ENCODE assay signal across 13 mouse cellular contexts in genomic region chr10:25261176-25261575, GRCm38 (mm10). TPM values are rescaled to one million over a fixed set of nuclear protein-coding genes. Genes with fewer than 3 reads are reported as not detected.
DNase-seq lines count a peak whose midpoint lies in the region; ATAC-seq and TF ChIP-seq lines count a peak whose summit lies in the region.
"Had no signal": no experiment of that assay in that cellular context is flagged by ENCODE, and none has a peak within 500 bp of the region (broad histone marks: within the 10 kb centered on the region; RNA-seq: fewer than 3 reads in every experiment).

No protein-coding gene starts in this region.

- no peak for TF ChIP-seq CTCF in hindbrain, postnatal 0 days (IDR thresholded peaks at IDR 0.05; ENCODE audit: low read depth)

- no peak overlapping the region for H3K27ac ChIP-seq in hindbrain, postnatal 0 days
- H3K27ac ChIP-seq: limb, embryonic 12.5 days had no signal

- 33% methylated on average over 6 of the region's 6 CpGs for WGBS in hindbrain, postnatal 0 days

- no peak overlapping the region for H3K4me3 ChIP-seq in hindbrain, postnatal 0 days (ENCODE audit: low read length)
- H3K4me3 ChIP-seq: limb, embryonic 12.5 days had no signal

- no peaks in the 10 kb centered on the region for H3K9me3 ChIP-seq in hindbrain, postnatal 0 days (ENCODE audit: low read length)
- H3K9me3 ChIP-seq: limb, embryonic 12.5 days had no signal

- no peaks in the 10 kb centered on the region for H3K27me3 ChIP-seq in hindbrain, postnatal 0 days (ENCODE audit: insufficient read depth, low read length)
- H3K27me3 ChIP-seq: limb, embryonic 12.5 days; Patski had no signal

- 0 out of 2 replicates have a peak, but pooled peaks have one; percentile 59 for ATAC-seq in hindbrain, postnatal 0 days
- ATAC-seq: Patski had no signal

- no peaks in the 10 kb centered on the region for H3K4me1 ChIP-seq in hindbrain, postnatal 0 days (ENCODE audit: insufficient read depth, low read length)
- H3K4me1 ChIP-seq: limb, embryonic 12.5 days had no signal

- no peaks in the 10 kb centered on the region for H3K36me3 ChIP-seq in hindbrain, postnatal 0 days (ENCODE audit: insufficient read depth, low read length)

- peak; percentile 51 for DNase-seq in layer of hippocampus, adult 9-11 months
- DNase-seq in layer of hippocampus, adult 9-10 months (ENCODE audit: low spot score): no peak
- peak; percentile 59 for DNase-seq in brain, adult 2 months (ENCODE audit: low read depth, low spot score)
- peak; percentile 64 for DNase-seq in embryo, embryonic 11 days
- DNase-seq in hindbrain, postnatal 0 days (ENCODE audit: low spot score): peak; percentile 48
- DNase-seq in frontal cortex, adult 2 months (ENCODE audit: extremely low spot score in 1 of 2, low spot score in 1 of 2): no peak
- no peak for DNase-seq in spleen, postnatal 4 days (ENCODE audit: low spot score in 2 of 2)
- DNase-seq: adrenal gland, adult 2 months; cerebellum, postnatal 36 days; gastrocnemius, postnatal 14 days; thymus, postnatal 25 days had no signal

- no peak overlapping the region for H3K9ac ChIP-seq in hindbrain, postnatal 0 days (replicated peaks; ENCODE audit: low read length)
- H3K9ac ChIP-seq: limb, embryonic 12.5 days had no signal

- no peak overlapping the region for H3K4me2 ChIP-seq in hindbrain, postnatal 0 days (ENCODE audit: low read depth, low read length)
- H3K4me2 ChIP-seq: limb, embryonic 12.5 days had no signal

RNA-seq across cellular contexts. Expression of gene Akap7, which starts 46.5 kb away (rescaled TPM):
- 78.0 and 90.1 TPM in 2 replicates for total RNA-seq in hindbrain, postnatal 0 days (2014; rRNA removed)
- 84.0 and 85.9 TPM in 2 replicates for polyA plus RNA-seq in hindbrain, postnatal 0 days (2015; fragmentation: Nextera tagmentation; extraction: Ambion mirVana)
- polyA plus RNA-seq in frontal cortex, adult 2 months (2012; rRNA removed): 49.6 and 50.9 TPM in 2 replicates

Comparison
In these comparisons a context has a peak if more than half of its experiments do, and no peak if none do; other contexts are left out.
1. DNase-seq: peak in layer of hippocampus, adult 9-11 months (single experiment), brain, adult 2 months (single experiment), embryo, embryonic 11 days (single experiment) and hindbrain, postnatal 0 days (single experiment); none in layer of hippocampus, adult 9-10 months (single experiment), frontal cortex, adult 2 months (0 of 2) and spleen, postnatal 4 days (0 of 2).